Mouse (Mus musculus) stomach, embryonic 15.5 days (tissue): Measurements from ENCODE around the gene Rab21. TPM values are rescaled to one million over a fixed set of nuclear protein-coding genes. Genes with fewer than 3 reads are reported as not detected.

Experiments
- ATAC-seq: fragments of 200-750 bp; cut with Nextera tagmentation; 2 replicates; pipeline ENCODE4 v1.8.0; 2017; ENCODE audit warnings: low read depth, moderate number of reproducible peaks, moderate TSS enrichment; ENCODE audit not compliant: insufficient read depth, low FRiP score
- H3K27ac ChIP-seq: fragments of 300-500 bp; sonication (generic); 2 replicates; pipeline ENCODE4 v1.5.1; 2015; ENCODE audit warnings: mild to moderate bottlenecking, inconsistent platforms
- H3K27me3 ChIP-seq: fragments of 300-500 bp; sonication (generic); replicated peaks from 2 replicates; pipeline ENCODE4 v1.6.1; 2015; ENCODE audit warnings: inconsistent platforms
- H3K36me3 ChIP-seq: fragments of 300-500 bp; sonication (generic); 2 replicates; pipeline ENCODE4 v1.6.1; 2015; ENCODE audit warnings: inconsistent platforms
- H3K4me1 ChIP-seq: fragments of 300-500 bp; sonication (generic); 2 replicates; pipeline ENCODE4 v1.6.1; 2015; ENCODE audit warnings: inconsistent platforms
- H3K4me2 ChIP-seq: fragments of 300-500 bp; sonication (generic); 2 replicates; pipeline ENCODE4 v1.6.1; 2015; ENCODE audit warnings: mild to moderate bottlenecking, inconsistent platforms
- H3K4me3 ChIP-seq: fragments of 300-500 bp; sonication (generic); replicated peaks from 2 replicates; pipeline ENCODE4 v1.5.1; 2015; ENCODE audit warnings: inconsistent platforms
- H3K9ac ChIP-seq: fragments of 300-500 bp; sonication (generic); 2 replicates; pipeline ENCODE4 v1.6.1; 2015; ENCODE audit warnings: inconsistent platforms
- H3K9me3 ChIP-seq: fragments of 300-500 bp; sonication (generic); 2 replicates; pipeline ENCODE4 v1.6.1; 2016; ENCODE audit warnings: inconsistent platforms
- WGBS: fragments of 180-500 bp; shearing (Covaris S2); methylation state at CpG from one replicate; pipeline ENCODE4 v1.1.7; 2015; 5-methylcytosine and 5-hydroxymethylcytosine counted together
- polyA plus RNA-seq: library from polyadenylated mRNA; unstranded; fragments of >200 nt; fragmentation: Nextera tagmentation; extraction: Ambion mirVana; gene quantifications from 2 replicates; pipeline ENCODE4 v1.2.1, GENCODE M21; 2015

Gene Rab21
- polyA plus RNA-seq, 1 experiment from 2014 or later = 9.7 TPM

GRCm38 (mm10) chr10:115262926-115263562 lies 52.4 kb downstream of the Rab21 start:
- no peak overlapping the region for H3K4me3 ChIP-seq
- H3K4me1 ChIP-seq = no peaks in the 10 kb centered on the region
- H3K36me3 ChIP-seq = no peaks in the 10 kb centered on the region
- WGBS = 50% methylated on average over 5 of the region's 5 CpGs
- H3K9ac ChIP-seq = no peak overlapping the region
- H3K9me3 ChIP-seq = no peaks in the 10 kb centered on the region
- H3K4me2 ChIP-seq = no peak overlapping the region
- H3K27me3 ChIP-seq = no peaks in the 10 kb centered on the region
- ATAC-seq = no peak
- H3K27ac ChIP-seq = no peak overlapping the region

GRCm38 (mm10) chr10:115262261-115262660 lies 53.1 kb downstream of the Rab21 start:
- H3K27ac ChIP-seq = no peak overlapping the region
- H3K4me3 ChIP-seq = no peak overlapping the region
- no peak for ATAC-seq
- no peaks in the 10 kb centered on the region for H3K36me3 ChIP-seq
- no peak overlapping the region for H3K9ac ChIP-seq
- H3K9me3 ChIP-seq = no peaks in the 10 kb centered on the region
- no peaks in the 10 kb centered on the region for H3K4me1 ChIP-seq
- 75% methylated on average over 2 of the region's 2 CpGs for WGBS
- H3K4me2 ChIP-seq = no peak overlapping the region
- no peaks in the 10 kb centered on the region for H3K27me3 ChIP-seq

- Histone ChIP-seq H3K9ac (no peak overlapping the region), H3K4me1 (no peaks in the 10 kb centered on the region), H3K4me3 (no peak overlapping the region), H3K4me2 (no peak overlapping the region), H3K9me3 (no peaks in the 10 kb centered on the region), H3K27ac (no peak overlapping the region), H3K36me3 (no peaks in the 10 kb centered on the region), H3K27me3 (no peaks in the 10 kb centered on the region)
- WGBS = 78% methylated on average over 3 of the region's 3 CpGs
- ATAC-seq = no peak
Measured at GRCm38 (mm10) chr10:115261428-115261827, 54.0 kb downstream of the Rab21 start.

GRCm38 (mm10) chr10:115256162-115256561 lies 59.2 kb downstream of the Rab21 start:
- no peaks in the 10 kb centered on the region for H3K9me3 ChIP-seq
- no peak overlapping the region for H3K4me2 ChIP-seq
- H3K36me3 ChIP-seq = no peaks in the 10 kb centered on the region
- WGBS = 75% methylated on average over 5 of the region's 5 CpGs
- 0 out of 2 replicates have a peak, but pooled peaks cover 4% of the 10 kb centered on the region for H3K4me1 ChIP-seq
- no peak overlapping the region for H3K27ac ChIP-seq
- no peak overlapping the region for H3K9ac ChIP-seq
- H3K4me3 ChIP-seq = no peak overlapping the region
- no peaks in the 10 kb centered on the region for H3K27me3 ChIP-seq
- no peak for ATAC-seq

GRCm38 (mm10) chr10:115253521-115253920 lies 61.9 kb downstream of the Rab21 start:
- Histone ChIP-seq H3K9ac (no peak overlapping the region), H3K36me3 (no peaks in the 10 kb centered on the region), H3K27me3 (no peaks in the 10 kb centered on the region), H3K27ac (no peak overlapping the region), H3K4me3 (no peak overlapping the region), H3K4me1 (peaks cover 11% of the 10 kb centered on the region; the same call in 1 of the 2 replicates), H3K4me2 (no peak overlapping the region), H3K9me3 (no peaks in the 10 kb centered on the region)
- no peak for ATAC-seq
- WGBS = 65% methylated on average over 3 of the region's 3 CpGs

- no peaks in the 10 kb centered on the region for H3K36me3 ChIP-seq
- peak overlapping the region; percentile 100 for H3K4me3 ChIP-seq
- peak; percentile 15; the same call in 1 of the 2 replicates for ATAC-seq
- WGBS = 5% methylated on average over 10 of the region's 10 CpGs
- peaks cover 14% of the 10 kb centered on the region; the same call in 1 of the 2 replicates for H3K4me1 ChIP-seq
- H3K27ac ChIP-seq = peak overlapping the region; percentile 87
- H3K27me3 ChIP-seq = no peaks in the 10 kb centered on the region
- H3K4me2 ChIP-seq = peak overlapping the region; percentile 75
- peak overlapping the region; percentile 25; the same call in 1 of the 2 replicates for H3K9ac ChIP-seq
- no peaks in the 10 kb centered on the region for H3K9me3 ChIP-seq
Measured at GRCm38 (mm10) chr10:115252321-115252757, 63.1 kb downstream of the Rab21 start.

GRCm38 (mm10) chr10:115251088-115251934 lies 64.1 kb downstream of the Rab21 start, which contains the start of gene Tbc1d15:
TSS of gene Tbc1d15 (minus strand) at chr10:115251467.
- peak; percentile 96 for ATAC-seq
- peak within 1 kb of the TSS; percentile 87 for H3K27ac ChIP-seq
- H3K4me2 ChIP-seq = peak within 1 kb of the TSS; percentile 75
- WGBS = under 1% methylated on average over 67 of the region's 67 CpGs
- no peaks in the 10 kb centered on the region for H3K36me3 ChIP-seq
- no peaks in the 10 kb centered on the region for H3K9me3 ChIP-seq
- H3K4me1 ChIP-seq = peaks cover 14% of the 10 kb centered on the region; the same call in 1 of the 2 replicates
- peak within 1 kb of the TSS; percentile 100 for H3K4me3 ChIP-seq
- H3K27me3 ChIP-seq = no peaks in the 10 kb centered on the region
- H3K9ac ChIP-seq = peak within 1 kb of the TSS; percentile 88

- Histone ChIP-seq H3K4me2 (peak overlapping the region; percentile 75), H3K27ac (peak overlapping the region; percentile 61; the same call in 1 of the 2 replicates), H3K27me3 (no peaks in the 10 kb centered on the region), H3K4me1 (peaks cover 14% of the 10 kb centered on the region; the same call in 1 of the 2 replicates), H3K36me3 (no peaks in the 10 kb centered on the region), H3K9me3 (no peaks in the 10 kb centered on the region), H3K9ac (peak overlapping the region; percentile 88), H3K4me3 (peak overlapping the region; percentile 100)
- no peak for ATAC-seq
- 22% methylated on average over 37 of the region's 38 CpGs for WGBS
Measured at GRCm38 (mm10) chr10:115250235-115251087, 64.9 kb downstream of the Rab21 start.

GRCm38 (mm10) chr10:115248041-115248440 lies 67.4 kb downstream of the Rab21 start:
- no peak overlapping the region for H3K27ac ChIP-seq
- no peaks in the 10 kb centered on the region for H3K27me3 ChIP-seq
- H3K4me2 ChIP-seq = no peak overlapping the region
- ATAC-seq = no peak
- no peaks in the 10 kb centered on the region for H3K9me3 ChIP-seq
- 49% methylated on average over 7 of the region's 7 CpGs for WGBS
- no peak overlapping the region for H3K4me3 ChIP-seq
- no peak overlapping the region for H3K9ac ChIP-seq
- H3K36me3 ChIP-seq = no peaks in the 10 kb centered on the region
- peaks cover 14% of the 10 kb centered on the region; the same call in 1 of the 2 replicates for H3K4me1 ChIP-seq

GRCm38 (mm10) chr10:115245488-115245887 lies 69.9 kb downstream of the Rab21 start:
- H3K4me3 ChIP-seq = no peak overlapping the region
- ATAC-seq = no peak
- 90% methylated on average over 2 of the region's 2 CpGs for WGBS
- no peaks in the 10 kb centered on the region for H3K9me3 ChIP-seq
- peaks cover 10% of the 10 kb centered on the region; the same call in 1 of the 2 replicates for H3K4me1 ChIP-seq
- no peaks in the 10 kb centered on the region for H3K36me3 ChIP-seq
- no peak overlapping the region for H3K9ac ChIP-seq
- no peaks in the 10 kb centered on the region for H3K27me3 ChIP-seq
- no peak overlapping the region for H3K27ac ChIP-seq
- no peak overlapping the region for H3K4me2 ChIP-seq

- WGBS = 68% methylated on average over 8 of the region's 8 CpGs
- no peaks in the 10 kb centered on the region for H3K9me3 ChIP-seq
- ATAC-seq = no peak
- H3K36me3 ChIP-seq = peaks cover 17% of the 10 kb centered on the region
- H3K4me2 ChIP-seq = no peak overlapping the region
- H3K4me3 ChIP-seq = no peak overlapping the region
- H3K4me1 ChIP-seq = no peaks in the 10 kb centered on the region
- no peak overlapping the region for H3K27ac ChIP-seq
- no peaks in the 10 kb centered on the region for H3K27me3 ChIP-seq
- H3K9ac ChIP-seq = no peak overlapping the region
Measured at GRCm38 (mm10) chr10:115241082-115241595, 74.3 kb downstream of the Rab21 start.
